Mouse (Mus musculus) fat pad, adult 2 months (tissue): ENCODE data around the gene Fbxw26.
"Not testable (repeated sequence)": the region's sequence is repeated elsewhere in the genome, so short reads cannot be mapped to it uniquely, and the experiment has no call there.

Experiments
- DNase-seq: peaks from one replicate; pipeline ENCODE4 v3.0.0-alpha.2; 2011; ENCODE audit warnings: low read depth, low spot score; ENCODE audit errors: extremely low read depth

Fbxw26 gene

GRCm38 (mm10) chr9:109745989-109746388, at the start of gene Fbxw26:
Gene Fbxw26, minus strand, starts transcription at chr9:109746089.
- DNase-seq: not testable (repeated sequence)

GRCm38 (mm10) chr9:109795221-109795620, 49.3 kb upstream of the Fbxw26 start:
- DNase-seq: no peak

- DNase-seq: not testable (repeated sequence)
Measured at GRCm38 (mm10) chr9:109790570-109790969, 44.7 kb upstream of the Fbxw26 start, which contains the start of gene Fbxw27. Gene Fbxw27, minus strand, starts transcription at chr9:109790670.

- DNase-seq: peak; percentile 45
Measured at GRCm38 (mm10) chr9:109766841-109767240, 21.0 kb upstream of the Fbxw26 start.

- not testable (repeated sequence) for DNase-seq
Measured at GRCm38 (mm10) chr9:109702600-109702999, 43.3 kb downstream of the Fbxw26 start, which contains the start of gene Fbxw18. Gene Fbxw18, minus strand, starts transcription at chr9:109702700.

GRCm38 (mm10) chr9:109685299-109685698, 60.6 kb downstream of the Fbxw26 start:
- no peak for DNase-seq
